Mouse (Mus musculus) limb, embryonic 10.5 days (tissue): ENCODE results near the gene Srgap3. TPM values are rescaled to one million over a fixed set of nuclear protein-coding genes. Genes with fewer than 3 reads are reported as not detected.
A peak's percentile ranks its signal among the peaks of the same experiment; 100 is the strongest.

Source experiments
- DNase-seq: peaks from one replicate; pipeline ENCODE4 v3.0.0-alpha.2; 2017; ENCODE audit warnings: low spot score
- H3K27ac ChIP-seq: fragments of 300-500 bp; sonication (generic); 2 replicates; pipeline ENCODE4 v1.5.1; 2016; ENCODE audit warnings: mild to moderate bottlenecking
- H3K27me3 ChIP-seq: fragments of 300-500 bp; sonication (generic); 2 replicates; pipeline ENCODE4 v1.6.1; 2016; ENCODE audit warnings: low read depth, mild to moderate bottlenecking; ENCODE audit not compliant: poor library complexity, severe bottlenecking
- H3K36me3 ChIP-seq: fragments of 300-500 bp; sonication (generic); 2 replicates; pipeline ENCODE4 v1.6.1; 2016; ENCODE audit warnings: mild to moderate bottlenecking, moderate library complexity
- H3K4me1 ChIP-seq: fragments of 300-500 bp; sonication (generic); 2 replicates; pipeline ENCODE4 v1.6.1; 2016
- H3K4me3 ChIP-seq: fragments of 300-500 bp; sonication (generic); 2 replicates; pipeline ENCODE4 v1.5.1; 2016; ENCODE audit warnings: mild to moderate bottlenecking, moderate library complexity
- H3K9me3 ChIP-seq: fragments of 300-500 bp; sonication (generic); replicated peaks from 2 replicates; pipeline ENCODE4 v1.6.1; 2016; ENCODE audit warnings: mild to moderate bottlenecking
- WGBS: fragments of 180-500 bp; shearing (Covaris S2); methylation state at CpG from one replicate; pipeline ENCODE4 v1.1.7; 2016; 5-methylcytosine and 5-hydroxymethylcytosine counted together
- polyA plus RNA-seq: library from polyadenylated mRNA; unstranded; fragments of >200 nt; fragmentation: Nextera tagmentation; extraction: Ambion mirVana; gene quantifications from 2 replicates; pipeline ENCODE4 v1.2.1, GENCODE M21; 2016

Gene Srgap3
- polyA plus RNA-seq, 1 experiment from 2014 or later = 3.8 TPM

- Histone ChIP-seq H3K4me1 (peaks cover 38% of the 10 kb centered on the region), H3K27ac (peak overlapping the region; percentile 27; the same call in 1 of the 2 replicates), H3K27me3 (no peaks in the 10 kb centered on the region), H3K9me3 (no peaks in the 10 kb centered on the region), H3K4me3 (no peak overlapping the region), H3K36me3 (no peaks in the 10 kb centered on the region)
- no peak for DNase-seq
- WGBS = 75% methylated on average over 6 of the region's 6 CpGs
These were observed 24.2 kb upstream of the Srgap3 start for GRCm38 (mm10) chr6:112971116-112971768.

- Histone ChIP-seq H3K27me3 (no peaks in the 10 kb centered on the region), H3K4me3 (no peak overlapping the region), H3K36me3 (no peaks in the 10 kb centered on the region), H3K9me3 (no peaks in the 10 kb centered on the region), H3K27ac (no peak overlapping the region), H3K4me1 (peaks cover 15% of the 10 kb centered on the region)
- DNase-seq = no peak
- 93% methylated on average over 6 of the region's 6 CpGs for WGBS
These were observed 20.3 kb upstream of the Srgap3 start for GRCm38 (mm10) chr6:112967359-112967758.

- Histone ChIP-seq H3K9me3 (0 out of 2 replicates have a peak, but pooled peaks cover 2% of the 10 kb centered on the region), H3K27ac (peak overlapping the region; percentile 67), H3K4me3 (no peak overlapping the region), H3K27me3 (no peaks in the 10 kb centered on the region), H3K4me1 (peaks cover 34% of the 10 kb centered on the region), H3K36me3 (no peaks in the 10 kb centered on the region)
- DNase-seq = no peak
- 40% methylated on average over 6 of the region's 6 CpGs for WGBS
These were observed 11.3 kb upstream of the Srgap3 start for GRCm38 (mm10) chr6:112958360-112958759.

- 46% methylated on average over 11 of the region's 11 CpGs for WGBS
- H3K27me3 ChIP-seq = no peaks in the 10 kb centered on the region
- peak overlapping the region; percentile 67 for H3K27ac ChIP-seq
These were observed 10.7 kb upstream of the Srgap3 start for GRCm38 (mm10) chr6:112957583-112958280.

GRCm38 (mm10) chr6:112955773-112956172 lies 8.7 kb upstream of the Srgap3 start:
- 85% methylated on average over 2 of the region's 2 CpGs for WGBS
- Histone ChIP-seq H3K4me1 (peaks cover 36% of the 10 kb centered on the region), H3K9me3 (no peaks in the 10 kb centered on the region), H3K36me3 (no peaks in the 10 kb centered on the region), H3K27me3 (no peaks in the 10 kb centered on the region), H3K27ac (no peak overlapping the region), H3K4me3 (no peak overlapping the region)
- DNase-seq = no peak

More at GRCm38 (mm10) chr6:112957583-112958280, 10.7 kb upstream of the Srgap3 start:
- peak; percentile 69 for DNase-seq
- 0 out of 2 replicates have a peak, but pooled peaks cover 2% of the 10 kb centered on the region for H3K9me3 ChIP-seq
- no peaks in the 10 kb centered on the region for H3K36me3 ChIP-seq
- peaks cover 34% of the 10 kb centered on the region for H3K4me1 ChIP-seq
- H3K4me3 ChIP-seq = no peak overlapping the region

GRCm38 (mm10) chr6:112953905-112954304 lies 6.8 kb upstream of the Srgap3 start:
- WGBS = 90% methylated on average over 7 of the region's 7 CpGs
- H3K36me3 ChIP-seq = no peaks in the 10 kb centered on the region
- peaks cover 40% of the 10 kb centered on the region for H3K4me1 ChIP-seq
- no peaks in the 10 kb centered on the region for H3K9me3 ChIP-seq
- no peak overlapping the region for H3K27ac ChIP-seq
- H3K27me3 ChIP-seq = no peaks in the 10 kb centered on the region
- no peak for DNase-seq
- H3K4me3 ChIP-seq = no peak overlapping the region

- Histone ChIP-seq H3K27ac (no peak overlapping the region), H3K4me3 (no peak overlapping the region), H3K27me3 (peaks cover under 1% of the 10 kb centered on the region; the same call in 1 of the 2 replicates), H3K9me3 (no peaks in the 10 kb centered on the region), H3K4me1 (peaks cover 38% of the 10 kb centered on the region), H3K36me3 (no peaks in the 10 kb centered on the region)
- WGBS = 85% methylated on average over 2 of the region's 2 CpGs
- DNase-seq = no peak
These were observed 4.2 kb upstream of the Srgap3 start for GRCm38 (mm10) chr6:112951254-112951653.

- H3K36me3 ChIP-seq = no peaks in the 10 kb centered on the region
- no peaks in the 10 kb centered on the region for H3K9me3 ChIP-seq
- no peak overlapping the region for H3K27ac ChIP-seq
- 36% methylated on average over 8 of the region's 8 CpGs for WGBS
- H3K27me3 ChIP-seq = peaks cover 9% of the 10 kb centered on the region
- no peak for DNase-seq
- H3K4me3 ChIP-seq = no peak overlapping the region
- peaks cover 43% of the 10 kb centered on the region for H3K4me1 ChIP-seq
These were observed 3.4 kb upstream of the Srgap3 start for GRCm38 (mm10) chr6:112950205-112951110.

GRCm38 (mm10) chr6:112949220-112949619 lies 2.2 kb upstream of the Srgap3 start:
- H3K27me3 ChIP-seq = peaks cover 16% of the 10 kb centered on the region
- H3K36me3 ChIP-seq = no peaks in the 10 kb centered on the region
- peaks cover 51% of the 10 kb centered on the region for H3K4me1 ChIP-seq
- no peak overlapping the region for H3K4me3 ChIP-seq
- no peak for DNase-seq
- no peak overlapping the region for H3K27ac ChIP-seq
- WGBS = 63% methylated on average over 2 of the region's 2 CpGs
- H3K9me3 ChIP-seq = no peaks in the 10 kb centered on the region

GRCm38 (mm10) chr6:112948416-112948815 lies 1.4 kb upstream of the Srgap3 start:
- H3K9me3 ChIP-seq = no peaks in the 10 kb centered on the region
- H3K4me1 ChIP-seq = peaks cover 55% of the 10 kb centered on the region
- no peak for DNase-seq
- no peak overlapping the region for H3K4me3 ChIP-seq
- no peak overlapping the region for H3K27ac ChIP-seq
- WGBS = 81% methylated on average over 2 of the region's 2 CpGs
- H3K27me3 ChIP-seq = peaks cover 16% of the 10 kb centered on the region
- H3K36me3 ChIP-seq = no peaks in the 10 kb centered on the region

GRCm38 (mm10) chr6:112946021-112946811 lies 850 bp downstream of the Srgap3 start:
- no peaks in the 10 kb centered on the region for H3K36me3 ChIP-seq
- peak; percentile 46 for DNase-seq
- H3K27me3 ChIP-seq = peaks cover 16% of the 10 kb centered on the region
- WGBS = 18% methylated on average over 12 of the region's 12 CpGs
- peak overlapping the region; percentile 82 for H3K27ac ChIP-seq
- H3K4me1 ChIP-seq = peaks cover 55% of the 10 kb centered on the region
- H3K9me3 ChIP-seq = no peaks in the 10 kb centered on the region; the same call in 1 of the 2 replicates
- H3K4me3 ChIP-seq = peak overlapping the region; percentile 63

- peaks cover 49% of the 10 kb centered on the region for H3K4me1 ChIP-seq
- 46% methylated on average over 14 of the region's 14 CpGs for WGBS
- H3K4me3 ChIP-seq = peak overlapping the region; percentile 63
- H3K27me3 ChIP-seq = peaks cover 16% of the 10 kb centered on the region
- no peaks in the 10 kb centered on the region; the same call in 1 of the 2 replicates for H3K9me3 ChIP-seq
- DNase-seq = no peak
- H3K27ac ChIP-seq = peak overlapping the region; percentile 16
- H3K36me3 ChIP-seq = no peaks in the 10 kb centered on the region
These were observed 1.8 kb downstream of the Srgap3 start for GRCm38 (mm10) chr6:112945181-112945751.
